In the genomic region with DNA sequence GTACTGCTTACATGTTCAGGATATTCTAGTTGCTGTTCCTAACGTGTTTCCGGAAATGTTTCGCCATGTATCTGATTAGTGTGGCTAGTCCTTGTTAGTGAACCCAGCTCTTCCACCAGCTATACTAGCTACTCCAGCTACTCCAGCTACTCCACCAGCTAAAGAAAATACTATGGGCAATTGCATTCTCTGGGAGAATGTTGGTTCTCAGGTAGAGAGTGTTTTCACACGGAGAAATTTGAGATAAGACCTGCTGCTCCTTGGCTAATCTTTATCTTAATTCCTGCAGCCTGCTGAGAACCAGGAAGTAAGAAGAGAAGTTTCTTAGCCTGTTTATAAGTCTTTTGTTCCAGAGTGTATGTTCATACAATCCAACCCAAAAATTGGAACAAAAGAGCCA, we compare ENCODE assay signal across 12 mouse cellular contexts. TPM values are rescaled to one million over a fixed set of nuclear protein-coding genes. Genes with fewer than 3 reads are reported as not detected.
DNase-seq lines count a peak whose midpoint lies in the region; ATAC-seq and TF ChIP-seq lines count a peak whose summit lies in the region.
"Had no signal": no experiment of that assay in that cellular context is flagged by ENCODE, and none has a peak within 500 bp of the region (broad histone marks: within the 10 kb centered on the region; RNA-seq: fewer than 3 reads in every experiment).

No protein-coding gene starts in this region.

- no peak for TF ChIP-seq EP300 in stomach, postnatal 0 days (optimal IDR thresholded peaks at IDR 0.05)

- H3K9ac ChIP-seq in heart, embryonic 12.5 days: no peak overlapping the region
- no peak overlapping the region for H3K9ac ChIP-seq in lung, embryonic 15.5 days
- H3K9ac ChIP-seq in liver, embryonic 13.5 days: peak overlapping the region; percentile 58
- no peak overlapping the region for H3K9ac ChIP-seq in stomach, postnatal 0 days (ENCODE audit: low read length)
- H3K9ac ChIP-seq: limb, embryonic 15.5 days; midbrain, embryonic 13.5 days had no signal

- H3K27me3 ChIP-seq in heart, embryonic 12.5 days (replicated peaks): no peaks in the 10 kb centered on the region
- no peaks in the 10 kb centered on the region for H3K27me3 ChIP-seq in lung, embryonic 15.5 days
- no peaks in the 10 kb centered on the region for H3K27me3 ChIP-seq in liver, embryonic 13.5 days
- no peaks in the 10 kb centered on the region for H3K27me3 ChIP-seq in stomach, postnatal 0 days (ENCODE audit: control insufficient read depth, insufficient read depth, low read length)
- H3K27me3 ChIP-seq: limb, embryonic 15.5 days; midbrain, embryonic 13.5 days had no signal

- no peak for DNase-seq in heart, adult 18-20 months
- no peak for DNase-seq in lung, postnatal 36 days
- no peak for DNase-seq in liver, embryonic 13.5 days
- DNase-seq in stomach, postnatal 0 days (ENCODE audit: low spot score): no peak
- DNase-seq in right cerebral cortex, adult 2 months (ENCODE audit: low spot score in 2 of 2): no peak
- DNase-seq in left cerebral cortex, postnatal 4 days: no peak
- DNase-seq: cerebellum, adult 8-10 months had no signal

- peaks cover 61% of the 10 kb centered on the region for H3K4me1 ChIP-seq in heart, embryonic 12.5 days (replicated peaks)
- H3K4me1 ChIP-seq in lung, embryonic 15.5 days: peaks cover 40% of the 10 kb centered on the region
- peaks cover 90% of the 10 kb centered on the region for H3K4me1 ChIP-seq in liver, embryonic 13.5 days (replicated peaks)
- no peaks in the 10 kb centered on the region; the same call in 1 of the 2 replicates for H3K4me1 ChIP-seq in stomach, postnatal 0 days (replicated peaks; ENCODE audit: control insufficient read depth, insufficient read depth)

- 18% methylated on average over 4 of the region's 4 CpGs for WGBS in heart, embryonic 12.5 days
- 48% methylated on average over 4 of the region's 4 CpGs for WGBS in lung, embryonic 15.5 days
- 9% methylated on average over 4 of the region's 4 CpGs for WGBS in liver, embryonic 13.5 days (ENCODE audit: insufficient replicate concordance)
- WGBS in stomach, postnatal 0 days: 49% methylated on average over 4 of the region's 4 CpGs

- H3K4me2 ChIP-seq in heart, embryonic 12.5 days: peak overlapping the region; percentile 39
- no peak overlapping the region for H3K4me2 ChIP-seq in lung, embryonic 15.5 days
- H3K4me2 ChIP-seq in liver, embryonic 13.5 days: peak overlapping the region; percentile 77
- 0 out of 2 replicates have a peak overlapping the region, but pooled peaks have one; percentile 8 for H3K4me2 ChIP-seq in stomach, postnatal 0 days (replicated peaks; ENCODE audit: low read depth)
- H3K4me2 ChIP-seq: limb, embryonic 15.5 days; midbrain, embryonic 13.5 days had no signal

- intact Hi-C loops in left cerebral cortex, postnatal 4 days (cut with DNase I): no loop called here

- peaks cover 10% of the 10 kb centered on the region for H3K36me3 ChIP-seq in heart, embryonic 12.5 days
- no peaks in the 10 kb centered on the region for H3K36me3 ChIP-seq in lung, embryonic 15.5 days
- peaks cover 57% of the 10 kb centered on the region for H3K36me3 ChIP-seq in liver, embryonic 13.5 days
- no peaks in the 10 kb centered on the region for H3K36me3 ChIP-seq in stomach, postnatal 0 days (ENCODE audit: control insufficient read depth, insufficient read depth, low read length)
- H3K36me3 ChIP-seq: limb, embryonic 15.5 days; midbrain, embryonic 13.5 days had no signal

- peak overlapping the region; percentile 53 for H3K27ac ChIP-seq in heart, embryonic 12.5 days (ENCODE audit: poor library complexity, severe bottlenecking)
- H3K27ac ChIP-seq in lung, embryonic 15.5 days: peak overlapping the region; percentile 59
- peak overlapping the region; percentile 100 for H3K27ac ChIP-seq in liver, embryonic 13.5 days
- peak overlapping the region; percentile 63 for H3K27ac ChIP-seq in stomach, postnatal 0 days (replicated peaks)
- H3K27ac ChIP-seq: left cerebral cortex, adult 2 months; limb, embryonic 15.5 days; midbrain, embryonic 13.5 days had no signal

- ATAC-seq in heart, embryonic 12.5 days (ENCODE audit: insufficient number of reproducible peaks, low FRiP score): no peak
- no peak for ATAC-seq in lung, embryonic 15.5 days (ENCODE audit: borderline replicate concordance, extremely low read depth, low FRiP score, low TSS enrichment)
- peak; percentile 20; the same call in 1 of the 2 replicates for ATAC-seq in liver, embryonic 13.5 days (ENCODE audit: low read depth)
- ATAC-seq in stomach, postnatal 0 days (ENCODE audit: low FRiP score, low TSS enrichment): peak; percentile 62
- ATAC-seq: midbrain, embryonic 13.5 days had no signal

- no peak overlapping the region for H3K4me3 ChIP-seq in heart, embryonic 12.5 days
- H3K4me3 ChIP-seq in lung, embryonic 15.5 days: no peak overlapping the region
- peak overlapping the region; percentile 50 for H3K4me3 ChIP-seq in liver, embryonic 13.5 days (replicated peaks)
- no peak overlapping the region for H3K4me3 ChIP-seq in stomach, postnatal 0 days (ENCODE audit: low read depth, low read length)
- H3K4me3 ChIP-seq: left cerebral cortex, adult 2 months; limb, embryonic 15.5 days; midbrain, embryonic 13.5 days had no signal

- H3K9me3 ChIP-seq in heart, embryonic 12.5 days (replicated peaks): no peaks in the 10 kb centered on the region
- no peaks in the 10 kb centered on the region for H3K9me3 ChIP-seq in lung, embryonic 15.5 days
- H3K9me3 ChIP-seq in liver, embryonic 13.5 days (replicated peaks): no peaks in the 10 kb centered on the region
- H3K9me3 ChIP-seq in stomach, postnatal 0 days (ENCODE audit: control insufficient read depth, low read length): no peaks in the 10 kb centered on the region
- H3K9me3 ChIP-seq: limb, embryonic 15.5 days; midbrain, embryonic 13.5 days had no signal

- no peak for TF ChIP-seq CTCF in stomach, postnatal 0 days (IDR thresholded peaks at IDR 0.05; ENCODE audit: low read depth)

RNA-seq across cellular contexts. Expression of gene Nadk2, which starts 9.1 kb away (rescaled TPM):
- 72.6 and 73.2 TPM in 2 replicates for polyA plus RNA-seq in heart, embryonic 12.5 days (2016; fragmentation: Nextera tagmentation; extraction: Ambion mirVana)
- total RNA-seq in heart, adult 18-20 months (2021): 10 to 100 TPM; 59.8 to 66.2 TPM
- 33.0 and 35.6 TPM in 2 replicates for polyA plus RNA-seq in lung, embryonic 15.5 days (2015; fragmentation: Nextera tagmentation; extraction: Ambion mirVana)
- polyA plus RNA-seq in liver, embryonic 13.5 days (2015; fragmentation: Nextera tagmentation; extraction: Ambion mirVana): 103 and 120 TPM in 2 replicates
- 13.3 and 13.7 TPM in 2 replicates for polyA plus RNA-seq in stomach, postnatal 0 days (2015; fragmentation: Nextera tagmentation; extraction: Ambion mirVana)
- 10 to 100 TPM; 28.1 TPM for total RNA-seq in left cerebral cortex, postnatal 4 days (2021)

Comparison
In these comparisons a context has a peak if more than half of its experiments do, and no peak if none do; other contexts are left out.
1. ATAC-seq: peak in liver, embryonic 13.5 days (single experiment) and stomach, postnatal 0 days (single experiment); none in heart, embryonic 12.5 days (single experiment) and lung, embryonic 15.5 days (single experiment).
2. Peak in every context shown above with its lines, with median percentiles within 50 percentile points of each other: H3K27ac ChIP-seq.